Mouse (Mus musculus) large intestine, adult 2 months (tissue): ENCODE measurements around the gene Spock1. TPM values are rescaled to one million over a fixed set of nuclear protein-coding genes. Genes with fewer than 3 reads are reported as not detected.

Source experiments
- DNase-seq: peaks from one replicate; pipeline ENCODE4 v3.0.0-alpha.2; 2012; ENCODE audit warnings: low read depth, low spot score
- WGBS: fragments of 180-500 bp; shearing (Covaris S2); methylation state at CpG from one replicate; pipeline ENCODE4 v1.1.7; 2018; 5-methylcytosine and 5-hydroxymethylcytosine counted together
- polyA plus RNA-seq: library from polyadenylated mRNA; depleted of rRNA; stranded (reverse); fragments of >200 nt; gene quantifications from 2 replicates; pipeline ENCODE4 v1.2.3, GENCODE M21; 2012

Spock1 gene
- polyA plus RNA-seq, 1 experiment, result 0.19 TPM

GRCm38 (mm10) chr13:57811253-57811652 is 96.9 kb downstream of the Spock1 start:
- no peak for DNase-seq
- WGBS, result 68% methylated on average over 2 of the region's 2 CpGs

GRCm38 (mm10) chr13:57810816-57811215 is 97.3 kb downstream of the Spock1 start:
- no peak for DNase-seq
- 44% methylated on average over 2 of the region's 2 CpGs for WGBS

GRCm38 (mm10) chr13:57810083-57810482 is 98.0 kb downstream of the Spock1 start:
- WGBS, result 61% methylated on average over 5 of the region's 5 CpGs
- DNase-seq, result no peak

- DNase-seq, result no peak
- 47% methylated on average over 11 of the region's 11 CpGs for WGBS
Observed at GRCm38 (mm10) chr13:57809603-57810002, 98.5 kb downstream of the Spock1 start.

GRCm38 (mm10) chr13:57806816-57807215 is 101.3 kb downstream of the Spock1 start:
- WGBS, result 53% methylated on average over 3 of the region's 3 CpGs

GRCm38 (mm10) chr13:57806301-57806700 is 101.8 kb downstream of the Spock1 start:
- 81% methylated on average over 6 of the region's 6 CpGs for WGBS
- no peak for DNase-seq

More at GRCm38 (mm10) chr13:57806816-57807215, 101.3 kb downstream of the Spock1 start:
- no peak for DNase-seq

GRCm38 (mm10) chr13:57798633-57799032 is 109.5 kb downstream of the Spock1 start:
- 88% methylated on average over 2 of the region's 2 CpGs for WGBS
- DNase-seq, result no peak

- no peak for DNase-seq
- 75% methylated on average over 10 of the region's 10 CpGs for WGBS
Observed at GRCm38 (mm10) chr13:57796951-57797692, 111.0 kb downstream of the Spock1 start.

- no peak for DNase-seq
- 70% methylated on average over 12 of the region's 12 CpGs for WGBS
Observed at GRCm38 (mm10) chr13:57793643-57794240, 114.4 kb downstream of the Spock1 start.

- no peak for DNase-seq
- 38% methylated on average over 5 of the region's 5 CpGs for WGBS
Observed at GRCm38 (mm10) chr13:57789796-57790195, 118.3 kb downstream of the Spock1 start.

GRCm38 (mm10) chr13:57788299-57788698 is 119.8 kb downstream of the Spock1 start:
- no peak for DNase-seq
- WGBS, result 95% methylated on average over 4 of the region's 4 CpGs

GRCm38 (mm10) chr13:57786278-57786677 is 121.9 kb downstream of the Spock1 start:
- 64% methylated on average over 8 of the region's 8 CpGs for WGBS

GRCm38 (mm10) chr13:57782975-57783374 is 125.2 kb downstream of the Spock1 start:
- DNase-seq, result no peak
- 51% methylated on average over 12 of the region's 12 CpGs for WGBS

More at GRCm38 (mm10) chr13:57786278-57786677, 121.9 kb downstream of the Spock1 start:
- no peak for DNase-seq

- DNase-seq, result no peak
- 66% methylated on average over 6 of the region's 6 CpGs for WGBS
Observed at GRCm38 (mm10) chr13:57782107-57782561, 126.0 kb downstream of the Spock1 start.

GRCm38 (mm10) chr13:57779146-57779545 is 129.0 kb downstream of the Spock1 start:
- 81% methylated on average over 4 of the region's 4 CpGs for WGBS
- DNase-seq, result no peak

GRCm38 (mm10) chr13:57778524-57778923 is 129.6 kb downstream of the Spock1 start:
- 72% methylated on average over 3 of the region's 3 CpGs for WGBS
- DNase-seq, result no peak

GRCm38 (mm10) chr13:57771998-57772397 is 136.1 kb downstream of the Spock1 start:
- 75% methylated on average over 6 of the region's 6 CpGs for WGBS
- no peak for DNase-seq

- 59% methylated on average over 3 of the region's 3 CpGs for WGBS
- no peak for DNase-seq
Observed at GRCm38 (mm10) chr13:57766721-57767120, 141.4 kb downstream of the Spock1 start.

GRCm38 (mm10) chr13:57761122-57761521 is 147.0 kb downstream of the Spock1 start:
- DNase-seq, result no peak
- 82% methylated on average over 5 of the region's 5 CpGs for WGBS

- WGBS, result 92% methylated on average over 3 of the region's 3 CpGs
- no peak for DNase-seq
Observed at GRCm38 (mm10) chr13:57760618-57761017, 147.5 kb downstream of the Spock1 start.

- DNase-seq, result no peak
- 85% methylated on average over 3 of the region's 3 CpGs for WGBS
Observed at GRCm38 (mm10) chr13:57756316-57756715, 151.8 kb downstream of the Spock1 start.
